Mouse (Mus musculus) G1E (cell line): ENCODE measurements around the gene Ggact. TPM values are rescaled to one million over a fixed set of nuclear protein-coding genes. Genes with fewer than 3 reads are reported as not detected.

Experiments used
- ATAC-seq: 2 replicates; pipeline ENCODE4 v1.8.0; 2016; ENCODE audit warnings: mild to moderate bottlenecking; ENCODE audit not compliant: insufficient number of reproducible peaks, poor library complexity, low FRiP score, severe bottlenecking; ENCODE audit errors: extremely low read depth
- DNase-seq: peaks from one replicate; pipeline ENCODE4 v3.0.0; 2012; ENCODE audit warnings: low spot score
- H3K27me3 ChIP-seq: 2 replicates; pipeline ENCODE4 v1.6.1; 2012; ENCODE audit warnings: mild to moderate bottlenecking, low read length, inconsistent platforms; ENCODE audit not compliant: insufficient read depth
- H3K36me3 ChIP-seq: replicated peaks from 2 replicates; pipeline ENCODE3; 2012; ENCODE audit warnings: mild to moderate bottlenecking, inconsistent platforms
- H3K4me1 ChIP-seq: 2 replicates; pipeline ENCODE4 v1.6.1; 2012; ENCODE audit warnings: low read depth, low read length, inconsistent platforms, mixed read lengths; ENCODE audit not compliant: insufficient read depth
- H3K4me3 ChIP-seq: 2 replicates; pipeline ENCODE4 v1.5.1; 2012; ENCODE audit warnings: low read depth, mild to moderate bottlenecking, inconsistent platforms, low read length, moderate library complexity, mixed read lengths
- H3K9me3 ChIP-seq: replicated peaks from 2 replicates; pipeline ENCODE4 v1.6.1; 2012; ENCODE audit warnings: inconsistent platforms
- CTCF ChIP-seq: IDR thresholded peaks from 2 replicates; pipeline ENCODE4 v1.5.1; 2012; ENCODE audit warnings: low read depth, low read length, inconsistent platforms, mixed read lengths
- GATA1 ChIP-seq: IDR thresholded peaks from 2 replicates; pipeline ENCODE4 v1.6.1; 2012; ENCODE audit warnings: borderline replicate concordance, low read length, inconsistent platforms, mixed read lengths
- GATA2 ChIP-seq: IDR thresholded peaks from 2 replicates; pipeline ENCODE4 v1.6.1; 2012; ENCODE audit warnings: low read depth, low read length, inconsistent platforms, borderline replicate concordance
- POLR2AphosphoS5 ChIP-seq: IDR thresholded peaks from 2 replicates; pipeline ENCODE4 v1.6.1; 2012; ENCODE audit warnings: low read depth, low read length, inconsistent platforms; ENCODE audit not compliant: insufficient replicate concordance
- TAL1 ChIP-seq: conservative IDR thresholded peaks from 2 replicates; pipeline ENCODE4 v1.6.1; 2012; ENCODE audit warnings: low read depth, low read length, inconsistent platforms, mixed read lengths
- polyA plus RNA-seq: library from polyadenylated mRNA; stranded (reverse); fragments of >175 nt; gene quantifications from 2 replicates; pipeline ENCODE4 v1.2.3, GENCODE M21; 2012
- total RNA-seq, 2 experiments: library from RNA; stranded (forward) in 1 of 2; stranded (reverse) in 1 of 2; fragments of 200-1000 nt in 1 of 2; fragments of >200 nt in 1 of 2; fragmentation: Nextera tagmentation in 1 of 2; gene quantifications; 2 replicates each; pipeline ENCODE4 v1.2.3; 2014 to 2017

The Ggact gene
- total and polyA plus RNA-seq, 3 experiments: 26.5 to 80.0 (median 74.6) TPM

DNA sequence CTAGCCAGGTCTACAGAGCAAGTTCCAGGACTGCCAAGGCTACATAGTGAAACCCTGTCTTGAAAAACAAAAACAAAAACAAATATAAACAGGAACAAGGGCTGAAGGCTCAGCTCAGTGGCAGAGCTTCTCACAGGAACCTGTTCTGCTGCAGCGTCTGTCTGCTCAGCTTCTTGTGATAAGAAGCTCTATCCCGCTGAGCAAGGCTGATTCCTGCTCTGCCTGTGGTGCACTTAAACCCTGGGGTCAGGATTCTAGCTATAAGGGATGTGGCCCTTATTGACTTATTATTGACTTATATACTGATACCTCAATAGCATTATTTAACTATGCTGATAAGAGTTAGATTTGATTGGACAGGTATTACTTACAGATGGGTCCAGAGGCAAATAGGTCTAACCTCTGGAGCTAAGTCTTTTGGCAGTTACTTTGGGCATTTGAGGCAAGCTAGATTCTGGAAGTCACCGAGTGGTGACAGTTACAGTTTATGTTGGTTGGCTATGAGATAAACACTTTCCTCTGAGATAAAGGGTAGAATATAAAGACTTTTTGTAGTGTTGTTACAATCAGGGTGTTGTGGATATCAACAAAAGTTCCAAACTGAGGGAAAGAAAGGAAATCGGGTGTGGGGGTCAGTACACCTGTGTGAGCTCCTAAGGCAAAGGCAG lies 48.0 kb downstream of the Ggact start:
- no peak for DNase-seq

GRCm38 (mm10) chr14:122862623-122863022 lies 50.9 kb downstream of the Ggact start:
- Histone ChIP-seq H3K27me3 (no peaks in the 10 kb centered on the region), H3K4me1 (no peaks in the 10 kb centered on the region), H3K36me3 (no peaks in the 10 kb centered on the region), H3K9me3 (no peaks in the 10 kb centered on the region), H3K4me3 (no peak overlapping the region)
- no peak for TF ChIP-seq GATA2
- no peak for DNase-seq
- ATAC-seq: no peak

More for the DNA sequence above, 48.0 kb downstream of the Ggact start:
- Histone ChIP-seq H3K27me3 (no peaks in the 10 kb centered on the region), H3K9me3 (no peaks in the 10 kb centered on the region), H3K4me3 (no peak overlapping the region), H3K4me1 (no peaks in the 10 kb centered on the region), H3K36me3 (no peaks in the 10 kb centered on the region)
- ATAC-seq: no peak
- TF ChIP-seq GATA1 (no peak), TAL1 (no peak), POLR2AphosphoS5 (no peak), GATA2 (no peak), CTCF (no peak)

DNA sequence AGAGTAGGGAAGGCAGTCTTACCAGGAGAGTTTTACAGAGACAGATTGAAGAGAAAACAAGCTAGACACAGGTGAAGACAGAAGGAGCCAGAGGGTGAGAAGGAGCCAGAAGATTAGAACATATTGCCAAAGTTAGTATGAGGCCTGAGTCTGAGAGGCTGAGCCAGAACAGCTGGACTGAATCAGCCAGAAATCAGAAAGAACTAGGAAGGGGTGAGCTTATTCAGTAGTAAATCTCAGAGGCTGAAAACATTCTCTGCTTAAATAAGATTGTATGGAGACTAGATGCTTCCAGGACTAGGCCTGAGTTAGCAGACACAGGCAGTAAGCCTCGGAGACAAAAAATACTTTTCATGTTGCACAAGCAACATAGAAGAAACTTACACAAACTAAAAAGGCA lies 53.8 kb downstream of the Ggact start:
- Histone ChIP-seq H3K36me3 (no peaks in the 10 kb centered on the region), H3K9me3 (no peaks in the 10 kb centered on the region), H3K4me1 (no peaks in the 10 kb centered on the region), H3K4me3 (no peak overlapping the region), H3K27me3 (no peaks in the 10 kb centered on the region)
- no peak for ATAC-seq
- no peak for DNase-seq
- TF ChIP-seq GATA1 (no peak), CTCF (no peak), POLR2AphosphoS5 (no peak), TAL1 (no peak), GATA2 (no peak)

DNA sequence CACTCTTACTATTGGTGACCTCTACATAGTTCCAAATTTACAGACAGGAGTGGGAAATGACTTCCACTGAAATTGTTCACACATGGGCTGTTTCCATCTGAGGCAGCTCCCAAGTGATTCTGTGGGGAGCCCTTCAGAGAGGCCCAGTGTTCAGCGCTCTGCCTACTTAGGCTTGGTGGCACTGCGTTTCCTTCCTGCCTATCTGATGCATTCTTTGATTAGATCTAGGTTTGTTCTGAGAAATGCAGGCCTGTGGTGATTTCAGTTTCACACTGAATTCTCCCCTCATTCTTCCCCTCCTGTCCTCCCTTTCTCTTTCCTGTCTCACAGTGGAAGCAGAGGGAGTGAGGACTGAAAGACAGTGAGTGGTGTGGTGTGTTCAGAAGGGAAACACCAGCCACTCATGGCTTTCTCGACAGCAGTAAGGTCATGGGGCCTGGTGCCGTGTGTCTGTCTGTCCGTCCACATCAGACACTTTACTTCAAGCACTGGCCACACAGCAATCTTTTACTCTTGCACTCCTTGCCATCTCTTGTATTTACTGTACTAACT lies 61.0 kb downstream of the Ggact start:
- Histone ChIP-seq H3K9me3 (no peaks in the 10 kb centered on the region), H3K4me3 (no peak overlapping the region), H3K4me1 (peaks cover 3% of the 10 kb centered on the region; the same call in 1 of the 2 replicates), H3K27me3 (no peaks in the 10 kb centered on the region), H3K36me3 (no peaks in the 10 kb centered on the region)
- 0 out of 2 replicates have a peak, but pooled peaks have one; percentile 2 for ATAC-seq
- no peak for DNase-seq
- no peak for TF ChIP-seq GATA1
- TF ChIP-seq POLR2AphosphoS5: no peak
- TF ChIP-seq CTCF: no peak

DNA sequence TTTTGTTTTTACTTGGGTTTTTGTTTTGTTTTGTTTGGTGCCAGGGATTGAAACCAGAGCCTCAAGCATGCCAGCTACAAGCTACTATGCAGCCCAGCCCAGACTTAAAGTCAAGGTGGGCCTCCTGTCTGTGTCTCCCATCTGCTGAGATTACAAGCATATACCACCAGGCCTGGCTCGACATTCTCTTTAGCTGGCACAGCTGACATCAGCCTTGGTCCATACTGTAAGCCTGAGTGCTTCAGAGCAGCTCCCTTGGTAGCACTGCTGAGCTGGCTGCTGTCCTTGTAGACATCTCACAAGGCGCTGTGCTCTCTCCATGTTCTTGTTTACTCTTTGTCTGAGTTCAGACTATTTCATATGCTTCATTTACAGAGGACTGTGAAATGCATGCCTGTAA lies 76.5 kb downstream of the Ggact start:
- TF ChIP-seq GATA1: no peak
- no peak for TF ChIP-seq TAL1
- TF ChIP-seq POLR2AphosphoS5: no peak
- TF ChIP-seq CTCF: no peak
- TF ChIP-seq GATA2: no peak
- no peak for DNase-seq
- Histone ChIP-seq H3K36me3 (no peaks in the 10 kb centered on the region), H3K9me3 (no peaks in the 10 kb centered on the region), H3K4me1 (no peaks in the 10 kb centered on the region), H3K4me3 (no peak overlapping the region), H3K27me3 (no peaks in the 10 kb centered on the region)
- ATAC-seq: no peak

DNA sequence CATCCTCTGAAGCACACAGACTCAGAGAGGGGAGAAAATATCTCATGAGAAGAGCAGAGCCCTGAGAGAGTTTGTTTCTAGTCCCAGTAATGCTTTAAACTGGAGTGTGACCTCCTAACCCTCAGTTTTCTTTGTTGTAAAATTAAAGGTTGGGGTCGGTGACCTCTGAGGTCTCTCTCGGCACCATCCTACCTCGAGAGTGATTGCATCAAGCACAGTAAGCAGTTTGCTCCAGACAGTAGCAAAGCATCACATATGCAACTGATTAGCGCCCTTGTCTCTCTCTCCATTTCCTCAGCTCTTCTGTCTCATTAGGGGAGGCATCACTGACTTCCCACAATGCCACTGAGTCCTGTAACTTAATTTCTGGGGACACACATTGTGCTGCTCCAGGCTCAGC lies 77.3 kb downstream of the Ggact start:
- Histone ChIP-seq H3K4me3 (no peak overlapping the region), H3K4me1 (no peaks in the 10 kb centered on the region), H3K9me3 (no peaks in the 10 kb centered on the region), H3K36me3 (no peaks in the 10 kb centered on the region), H3K27me3 (no peaks in the 10 kb centered on the region)
- TF ChIP-seq GATA1 (no peak), TAL1 (no peak), CTCF (no peak), GATA2 (no peak), POLR2AphosphoS5 (no peak)
- DNase-seq: no peak
- ATAC-seq: no peak
